Mouse (Mus musculus) retina, adult 2 months (tissue): ENCODE measurements at regions not wholly inside any gene's neighbourhood (a gene's known extent, or its start where the extent isn't known, plus 50 kb on each side); places are given as distances from the start of the nearest gene placed in this dataset.
A peak's percentile ranks its signal among the peaks of the same experiment; 100 is the strongest.

ENCODE experiments used
- DNase-seq: peaks from one replicate; pipeline ENCODE4 v3.0.0-alpha.2; 2012; ENCODE audit warnings: low read depth, low spot score

DNA sequence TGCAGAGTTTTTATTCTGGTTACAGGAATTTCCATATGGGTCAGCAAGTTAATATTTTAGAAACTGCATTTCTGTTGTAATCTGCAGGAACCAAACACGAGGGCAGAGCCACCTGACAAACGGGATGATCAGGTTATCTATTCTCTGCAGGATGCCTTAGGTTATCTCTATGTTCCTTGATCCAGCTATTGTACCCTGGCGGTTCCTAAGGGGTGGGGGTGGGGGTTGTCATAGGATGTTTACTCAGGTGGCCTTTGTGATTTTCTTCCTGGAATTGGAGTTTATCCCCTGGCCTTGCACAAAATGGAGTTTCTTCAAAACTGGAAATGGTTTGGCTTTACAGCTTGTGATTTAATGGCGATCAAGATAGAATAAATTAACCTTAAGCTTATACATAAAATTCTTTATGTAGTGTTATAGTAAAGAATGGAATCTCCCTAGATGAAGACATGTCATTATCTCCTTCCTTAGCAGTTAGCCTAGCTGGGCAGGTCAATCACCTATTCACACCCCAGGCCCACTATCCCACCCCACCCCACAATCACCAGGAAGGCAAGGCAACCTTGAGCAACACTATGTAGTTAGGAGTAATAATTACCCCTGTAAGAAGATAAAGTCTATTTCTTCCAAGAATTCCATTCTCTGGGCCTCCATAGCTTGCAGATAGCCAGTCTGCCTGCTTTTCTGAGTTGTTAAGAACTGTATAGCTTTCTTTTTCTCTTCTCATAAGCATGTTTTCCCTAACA lies 192.3 kb upstream of the B430218F22Rik start:
- DNase-seq, result no peak

DNA sequence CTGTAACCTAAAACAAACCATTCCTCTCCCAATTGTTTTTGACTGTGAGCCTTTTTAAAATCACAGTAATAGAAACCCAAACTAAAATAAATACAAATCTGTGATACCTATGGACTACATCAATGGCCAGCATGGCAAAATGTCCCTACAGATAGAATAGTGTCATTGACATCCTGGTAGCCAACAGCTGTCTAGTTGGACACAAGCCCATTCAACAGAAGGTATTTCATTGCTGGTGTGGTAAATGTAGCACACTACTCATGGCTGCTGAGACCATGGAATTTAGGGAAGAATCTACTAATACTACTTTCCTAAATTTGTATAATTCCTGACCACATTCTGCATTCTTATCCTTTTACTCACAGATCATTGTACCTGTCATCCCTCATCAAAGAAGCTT lies 178.3 kb upstream of the B430218F22Rik start:
- no peak for DNase-seq

DNA sequence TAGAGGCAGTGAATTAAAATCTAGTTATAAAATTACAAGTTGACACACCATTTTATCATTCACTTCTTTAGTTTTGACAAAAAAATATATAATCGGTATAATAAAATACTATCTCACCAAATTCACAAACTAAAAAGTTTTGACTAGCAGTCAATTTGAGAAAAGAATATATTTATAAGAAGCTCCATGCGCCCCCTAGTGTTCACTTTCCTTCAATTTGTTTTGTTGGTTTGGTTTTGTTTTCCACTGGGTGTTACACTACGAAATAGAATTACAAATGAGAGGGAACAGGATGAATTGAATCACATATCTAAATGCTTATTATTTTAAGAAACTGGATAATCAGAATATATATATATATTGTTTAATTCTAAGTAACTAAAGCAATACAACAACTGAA lies 159.1 kb upstream of the B430218F22Rik start:
- peak; percentile 36 for DNase-seq

DNA sequence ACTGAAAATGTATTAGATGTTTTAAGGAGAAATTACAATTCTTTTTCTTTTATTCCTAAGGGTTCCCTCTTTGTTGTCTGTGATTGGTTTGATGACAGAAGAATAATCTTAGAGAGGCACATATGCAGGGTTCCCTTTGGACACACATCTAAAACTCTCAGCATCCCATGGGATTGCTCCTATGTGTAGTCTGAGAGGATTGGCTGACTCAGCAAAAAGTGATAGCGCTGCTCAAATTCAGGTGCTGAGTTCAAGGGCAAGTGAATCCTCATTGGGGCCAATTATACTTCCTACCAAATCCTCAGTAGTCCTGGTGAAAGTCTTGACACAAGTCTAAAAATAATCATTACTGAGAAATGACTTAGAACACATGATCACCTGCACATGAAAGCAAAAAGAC lies 148.5 kb upstream of the B430218F22Rik start:
- no peak for DNase-seq

DNA sequence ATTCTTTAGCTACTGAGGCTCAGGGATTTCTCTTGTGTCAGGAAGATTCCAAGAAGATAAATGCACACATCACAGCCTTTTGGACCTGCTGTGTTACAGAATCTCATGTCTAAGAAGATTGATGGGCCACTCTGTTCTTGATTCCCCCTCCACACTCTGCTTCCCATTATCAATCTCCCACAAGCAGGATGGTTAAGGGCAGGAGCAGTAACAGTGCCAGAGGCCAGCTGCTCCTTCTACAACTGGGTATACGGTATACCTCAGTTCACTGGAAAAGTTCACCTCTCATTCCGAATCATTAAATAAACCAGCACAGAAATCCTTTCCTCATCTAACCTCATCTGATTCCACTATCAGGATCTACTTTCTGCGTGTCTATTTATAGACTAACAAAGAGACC lies 141.8 kb upstream of the B430218F22Rik start:
- no peak for DNase-seq

DNA sequence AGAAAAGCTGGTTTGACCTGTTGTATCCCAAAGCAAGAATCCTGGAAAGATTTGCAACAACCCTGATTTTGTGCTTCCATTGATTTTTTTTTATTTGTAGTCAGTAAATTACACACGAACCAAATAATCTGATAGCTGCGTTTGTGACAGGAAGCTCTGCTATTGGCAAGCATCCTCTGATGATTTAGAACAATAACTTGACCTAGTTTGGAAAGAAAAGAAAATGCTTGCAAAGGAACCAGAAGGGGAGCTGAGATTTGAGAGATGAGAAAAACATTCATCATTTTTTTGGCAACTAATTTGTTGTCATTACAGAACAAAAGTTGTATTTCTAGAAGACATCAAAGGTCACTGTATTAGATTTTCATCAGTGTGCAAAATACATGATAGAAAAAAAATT lies 140.9 kb upstream of the B430218F22Rik start:
- no peak for DNase-seq

DNA sequence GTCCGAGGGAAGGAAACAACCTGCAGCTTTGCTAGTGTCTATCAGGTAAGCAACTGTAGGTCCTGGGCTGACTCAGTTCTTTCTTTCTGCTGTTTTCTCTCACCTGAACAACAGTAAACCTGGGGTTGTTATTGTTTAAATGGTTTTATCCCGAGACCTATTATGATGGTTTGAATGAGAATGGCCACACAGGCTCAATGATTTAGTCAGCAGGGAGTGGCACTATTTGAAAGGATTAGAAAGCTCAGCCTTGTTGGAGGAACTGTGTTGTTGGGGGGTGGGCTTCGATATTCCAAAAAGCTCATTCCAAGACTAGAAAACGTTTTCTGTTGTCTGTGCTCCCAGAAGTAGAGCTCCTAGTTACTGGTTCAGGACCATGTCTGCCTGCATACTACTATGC lies 126.8 kb upstream of the B430218F22Rik start:
- no peak for DNase-seq

DNA sequence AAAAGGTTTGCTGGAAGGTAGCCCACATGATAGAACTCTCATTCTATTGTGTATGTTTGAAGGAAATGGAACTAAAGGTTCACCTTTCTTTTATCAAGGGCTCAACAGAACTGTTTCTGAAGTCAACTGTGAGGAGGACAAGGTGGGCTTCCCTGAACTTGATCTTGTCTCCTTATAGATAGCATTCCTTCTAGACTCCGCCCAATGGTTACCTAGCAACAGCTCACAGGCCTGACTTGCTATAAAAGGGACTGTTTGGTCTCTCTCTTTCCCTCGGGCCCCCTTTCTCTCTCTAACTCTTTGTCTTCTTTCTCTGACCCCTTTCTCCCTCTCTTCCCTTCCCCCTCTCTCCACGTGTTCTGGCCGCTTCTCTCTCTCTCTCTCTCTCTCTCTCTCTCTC lies 123.5 kb upstream of the B430218F22Rik start:
- DNase-seq, result no peak

DNA sequence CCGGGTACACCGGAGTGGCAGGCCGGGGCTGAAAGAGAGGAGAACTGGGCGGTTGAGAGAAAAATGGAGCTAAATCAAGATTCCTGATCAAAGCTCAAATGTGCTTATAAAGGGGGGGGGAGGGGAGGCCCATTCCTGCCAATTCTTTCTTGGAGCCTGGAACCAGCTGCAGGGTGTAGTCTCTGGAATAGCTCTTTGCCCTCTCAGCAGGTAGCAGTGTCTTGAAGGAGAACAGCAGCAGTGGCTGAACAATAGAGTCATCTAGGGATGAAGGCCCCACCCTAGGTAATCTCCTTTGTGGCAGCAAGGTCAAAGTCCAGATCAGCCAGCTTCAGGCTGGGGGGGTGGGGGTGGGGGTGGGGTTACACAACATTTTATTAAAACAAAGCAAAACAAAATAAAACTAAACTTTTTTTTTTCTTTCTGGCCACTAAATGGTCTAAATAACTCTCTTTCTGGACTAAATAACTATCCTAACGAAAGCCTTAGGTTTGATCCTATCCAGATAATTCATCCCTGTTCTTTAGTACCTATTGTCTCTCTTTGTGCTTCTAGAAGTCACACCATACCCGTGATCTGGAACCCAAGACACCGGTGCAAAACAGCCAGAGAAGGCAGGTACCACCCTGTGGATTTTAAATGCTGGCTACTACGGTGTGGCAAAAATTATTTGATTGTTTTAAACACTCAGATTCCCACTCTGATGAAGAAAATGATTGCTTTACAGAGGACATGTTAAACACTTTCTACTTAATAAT lies 120.5 kb upstream of the B430218F22Rik start:
- no peak for DNase-seq

DNA sequence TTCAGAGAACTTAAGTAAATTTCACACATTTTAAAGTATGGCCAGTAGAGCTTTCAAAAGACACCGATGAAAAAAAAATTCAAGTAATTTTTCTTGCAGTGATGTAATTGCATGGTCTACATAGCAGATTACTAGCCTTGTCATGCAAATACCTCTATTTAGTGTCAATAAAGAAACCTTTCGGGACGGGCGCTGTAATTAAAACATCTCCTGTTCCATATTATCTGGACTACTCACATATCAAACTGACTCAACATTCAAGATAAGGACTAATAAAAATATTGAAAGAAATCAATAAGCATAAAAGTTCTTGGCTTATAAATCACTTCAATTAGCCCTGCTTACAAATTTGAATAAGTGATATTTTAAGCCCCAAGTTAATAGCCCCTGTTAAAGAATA lies 113.5 kb upstream of the B430218F22Rik start:
- DNase-seq, result no peak

DNA sequence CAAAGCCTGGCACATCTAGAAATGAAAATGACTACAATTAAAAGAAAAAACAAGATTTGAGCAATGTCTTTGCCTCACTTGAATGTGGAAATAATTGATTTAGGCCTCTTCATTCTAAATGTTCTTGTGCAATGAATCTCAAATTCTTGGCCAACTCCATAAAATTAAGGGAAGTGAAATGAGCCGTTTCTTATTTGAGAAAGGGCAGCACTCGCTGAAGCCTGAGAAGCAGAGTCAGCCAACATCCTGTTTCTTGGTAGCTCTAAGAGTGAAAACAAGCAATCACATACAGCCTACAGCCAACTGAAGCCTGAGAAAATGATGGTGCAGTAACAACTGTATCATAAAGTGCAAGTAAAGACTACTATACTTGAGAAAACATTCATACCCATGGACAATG lies 105.5 kb upstream of the B430218F22Rik start:
- no peak for DNase-seq

DNA sequence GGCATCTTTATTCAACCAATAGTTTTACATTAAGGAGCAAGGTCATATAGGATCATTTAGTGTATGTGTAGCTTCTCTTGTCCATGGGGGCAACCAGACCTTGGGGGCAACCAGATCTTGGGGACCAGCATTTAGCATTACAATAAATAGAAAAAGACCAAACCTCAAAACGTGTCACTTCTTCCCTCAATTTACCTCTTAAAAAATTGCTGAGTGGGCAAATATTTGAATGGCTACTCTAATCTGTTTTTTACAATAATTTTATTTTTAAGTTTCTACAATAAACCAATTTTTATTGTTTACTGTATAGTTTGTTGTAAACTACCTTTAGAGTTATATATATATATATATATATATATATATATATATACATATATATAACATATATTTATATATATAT lies 92.7 kb upstream of the B430218F22Rik start:
- no peak for DNase-seq

DNA sequence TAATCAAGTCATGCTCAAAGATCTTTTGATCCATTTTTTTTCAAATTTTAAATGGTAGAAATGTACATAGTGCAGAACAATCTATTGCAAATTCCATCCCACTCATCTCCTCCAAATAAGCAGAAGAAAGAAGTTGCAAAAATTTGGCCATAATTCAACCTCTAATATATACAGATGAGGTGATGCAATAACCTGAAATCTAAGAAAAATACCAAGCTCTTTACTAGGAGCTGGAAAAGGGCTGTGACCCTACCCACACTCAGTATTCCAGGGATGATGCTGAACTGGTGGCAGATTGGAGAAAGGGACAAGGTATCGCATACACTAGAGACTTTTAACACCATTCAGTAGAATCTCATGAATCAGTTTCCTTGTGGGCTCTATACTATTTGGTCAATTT lies 76.3 kb upstream of the B430218F22Rik start:
- DNase-seq, result no peak

DNA sequence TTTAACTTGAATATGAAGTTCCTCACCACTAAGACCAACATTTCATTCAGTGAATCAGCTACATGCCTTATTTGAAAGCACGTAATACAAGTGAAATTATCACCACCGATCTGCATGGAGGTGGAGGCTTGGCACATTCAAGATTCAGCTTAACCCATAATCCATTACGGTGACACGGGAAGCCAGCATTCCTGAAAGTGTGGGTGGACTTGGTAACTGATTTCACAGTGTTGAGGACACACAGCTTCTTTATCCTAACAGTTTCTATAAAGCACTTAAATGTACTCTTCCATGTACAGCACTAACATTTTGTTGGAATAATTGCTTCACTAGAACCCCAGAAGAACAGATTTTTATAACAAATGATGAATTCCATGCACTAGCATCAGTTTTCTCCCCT lies 72.8 kb upstream of the B430218F22Rik start:
- DNase-seq, result no peak
